Mouse (Mus musculus) WW6 (cell line): Measurements from ENCODE around the gene Bpifa5.
"Not testable (repeated sequence)": the region's sequence is repeated elsewhere in the genome, so short reads cannot be mapped to it uniquely, and the experiment has no call there.

ENCODE experiments used
- DNase-seq: peaks from one replicate; pipeline ENCODE4 v3.0.0-alpha.2; 2013; ENCODE audit warnings: low read depth, low spot score

Gene Bpifa5

GRCm38 (mm10) chr2:154162307-154162706 is at the start of gene Bpifa5:
Gene Bpifa5, plus strand, starts transcription at chr2:154162607.
- no peak for DNase-seq

- DNase-seq: no peak
Measured at GRCm38 (mm10) chr2:154117381-154117780, 45.0 kb upstream of the Bpifa5 start.

- DNase-seq: no peak
Measured at GRCm38 (mm10) chr2:154130120-154130519, 32.3 kb upstream of the Bpifa5 start, which contains the start of gene Bpifa3. Gene Bpifa3, plus strand, starts transcription at chr2:154130336.

- no peak for DNase-seq
Measured at GRCm38 (mm10) chr2:154142580-154142979, 19.8 kb upstream of the Bpifa5 start, which contains the start of gene Bpifa1. Gene Bpifa1, plus strand, starts transcription at chr2:154142880.

GRCm38 (mm10) chr2:154143735-154144134 is 18.7 kb upstream of the Bpifa5 start:
- no peak for DNase-seq

GRCm38 (mm10) chr2:154147496-154147895 is 14.9 kb upstream of the Bpifa5 start:
- no peak for DNase-seq

- DNase-seq: peak; percentile 18
Measured at GRCm38 (mm10) chr2:154158433-154158832, 4.0 kb upstream of the Bpifa5 start.

GRCm38 (mm10) chr2:154163306-154163705 is 899 bp downstream of the Bpifa5 start:
- DNase-seq: no peak

GRCm38 (mm10) chr2:154169172-154169571 is 6.8 kb downstream of the Bpifa5 start:
- no peak for DNase-seq

- DNase-seq: no peak
Measured at GRCm38 (mm10) chr2:154171621-154172020, 9.2 kb downstream of the Bpifa5 start.

GRCm38 (mm10) chr2:154173313-154173712 is 10.9 kb downstream of the Bpifa5 start:
- no peak for DNase-seq

- DNase-seq: not testable (repeated sequence)
Measured at GRCm38 (mm10) chr2:154181900-154182299, 19.5 kb downstream of the Bpifa5 start.

- not testable (repeated sequence) for DNase-seq
Measured at GRCm38 (mm10) chr2:154183061-154183460, 20.7 kb downstream of the Bpifa5 start.

- no peak for DNase-seq
Measured at GRCm38 (mm10) chr2:154185319-154185718, 22.9 kb downstream of the Bpifa5 start.

GRCm38 (mm10) chr2:154185748-154186147 is 23.3 kb downstream of the Bpifa5 start:
- DNase-seq: no peak

GRCm38 (mm10) chr2:154187468-154187867 is 25.1 kb downstream of the Bpifa5 start:
- no peak for DNase-seq

- DNase-seq: no peak
Measured at GRCm38 (mm10) chr2:154189877-154190434, 27.5 kb downstream of the Bpifa5 start.

- DNase-seq: no peak
Measured at GRCm38 (mm10) chr2:154190546-154191258, 28.3 kb downstream of the Bpifa5 start, which contains the start of gene Bpifb1. Gene Bpifb1, plus strand, starts transcription at chr2:154190818.

- DNase-seq: no peak
Measured at GRCm38 (mm10) chr2:154192141-154192540, 29.7 kb downstream of the Bpifa5 start.

GRCm38 (mm10) chr2:154193071-154193470 is 30.7 kb downstream of the Bpifa5 start:
- DNase-seq: no peak

GRCm38 (mm10) chr2:154193994-154194504 is 31.6 kb downstream of the Bpifa5 start:
- no peak for DNase-seq

GRCm38 (mm10) chr2:154197036-154197435 is 34.6 kb downstream of the Bpifa5 start:
- DNase-seq: no peak

- no peak for DNase-seq
Measured at GRCm38 (mm10) chr2:154204630-154205029, 42.2 kb downstream of the Bpifa5 start.
